Mouse (Mus musculus) liver, embryonic 12.5 days (tissue): ENCODE data around the gene Wdr81. TPM values are rescaled to one million over a fixed set of nuclear protein-coding genes. Genes with fewer than 3 reads are reported as not detected.

Experiments
- ATAC-seq: fragments of 200-750 bp; cut with Nextera tagmentation; 2 replicates; pipeline ENCODE4 v1.8.0; 2017; ENCODE audit warnings: moderate number of reproducible peaks, mild to moderate bottlenecking, moderate library complexity
- H3K27ac ChIP-seq: fragments of 300-500 bp; sonication (generic); 2 replicates; pipeline ENCODE4 v1.5.1; 2016; ENCODE audit warnings: mild to moderate bottlenecking
- H3K27me3 ChIP-seq: fragments of 300-500 bp; sonication (generic); replicated peaks from 2 replicates; pipeline ENCODE4 v1.6.1; 2016; ENCODE audit warnings: mild to moderate bottlenecking, moderate library complexity
- H3K36me3 ChIP-seq: fragments of 300-500 bp; sonication (generic); 2 replicates; pipeline ENCODE4 v1.6.1; 2016; ENCODE audit warnings: mild to moderate bottlenecking, moderate library complexity
- H3K4me1 ChIP-seq: fragments of 300-500 bp; sonication (generic); 2 replicates; pipeline ENCODE4 v1.6.1; 2016
- H3K4me2 ChIP-seq: fragments of 300-500 bp; sonication (generic); 2 replicates; pipeline ENCODE4 v1.6.1; 2016; ENCODE audit warnings: mild to moderate bottlenecking, moderate library complexity
- H3K4me3 ChIP-seq: fragments of 300-500 bp; sonication (generic); 2 replicates; pipeline ENCODE4 v1.5.1; 2016; ENCODE audit warnings: mild to moderate bottlenecking, moderate library complexity
- H3K9ac ChIP-seq: fragments of 300-500 bp; sonication (generic); 2 replicates; pipeline ENCODE4 v1.6.1; 2016; ENCODE audit warnings: mild to moderate bottlenecking, moderate library complexity
- H3K9me3 ChIP-seq: fragments of 300-500 bp; sonication (generic); replicated peaks from 2 replicates; pipeline ENCODE4 v1.6.1; 2016; ENCODE audit warnings: mild to moderate bottlenecking, moderate library complexity
- WGBS: fragments of 180-500 bp; shearing (Covaris S2); methylation state at CpG from one replicate; pipeline ENCODE4 v1.1.7; 2016; ENCODE audit not compliant: insufficient replicate concordance; 5-methylcytosine and 5-hydroxymethylcytosine counted together
- polyA plus RNA-seq: library from polyadenylated mRNA; unstranded; fragments of >200 nt; fragmentation: Nextera tagmentation; extraction: Ambion mirVana; gene quantifications from 2 replicates; pipeline ENCODE4 v1.2.1, GENCODE M21; 2016

Wdr81 gene
- polyA plus RNA-seq, 1 experiment from 2014 or later, result 25.0 TPM

- Histone ChIP-seq H3K27ac (peak overlapping the region; percentile 99), H3K36me3 (peaks cover 79% of the 10 kb centered on the region), H3K9ac (peak overlapping the region; percentile 79), H3K9me3 (no peaks in the 10 kb centered on the region), H3K27me3 (no peaks in the 10 kb centered on the region), H3K4me3 (peak overlapping the region; percentile 58), H3K4me1 (peaks cover 87% of the 10 kb centered on the region), H3K4me2 (peak overlapping the region; percentile 83)
- WGBS, result 41% methylated on average over 7 of the region's 7 CpGs
- peak; percentile 72 for ATAC-seq
Observed at GRCm38 (mm10) chr11:75449695-75450094, 4.8 kb downstream of the Wdr81 start.

DNA sequence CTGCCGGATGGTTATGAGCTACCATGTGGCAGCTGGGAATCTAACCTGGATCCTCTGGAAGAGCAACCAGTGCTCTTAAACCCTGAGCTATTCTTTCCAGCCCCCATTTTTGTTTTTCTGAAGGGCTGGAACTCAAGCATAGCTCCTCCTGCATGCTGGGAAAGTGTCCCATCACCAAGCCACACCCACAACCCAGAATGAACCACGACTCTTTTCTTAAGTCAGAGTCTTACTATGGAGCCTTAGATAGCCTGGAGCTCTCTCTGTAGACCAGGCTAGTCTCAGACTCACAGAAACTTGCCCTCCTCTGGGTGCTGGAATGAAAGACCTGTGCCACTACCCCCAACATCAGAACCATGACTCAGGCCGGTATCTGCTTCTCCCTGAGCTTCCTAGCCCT, 5.9 kb downstream of the Wdr81 start:
- H3K27me3 ChIP-seq, result no peaks in the 10 kb centered on the region
- peak overlapping the region; percentile 99 for H3K27ac ChIP-seq
- peaks cover 87% of the 10 kb centered on the region for H3K4me1 ChIP-seq
- peak overlapping the region; percentile 58 for H3K4me3 ChIP-seq
- 48% methylated on average over 3 of the region's 3 CpGs for WGBS
- H3K4me2 ChIP-seq, result peak overlapping the region; percentile 83
- H3K9me3 ChIP-seq, result no peaks in the 10 kb centered on the region
- ATAC-seq, result peak; percentile 33
- peak overlapping the region; percentile 79 for H3K9ac ChIP-seq
- H3K36me3 ChIP-seq, result peaks cover 91% of the 10 kb centered on the region

DNA sequence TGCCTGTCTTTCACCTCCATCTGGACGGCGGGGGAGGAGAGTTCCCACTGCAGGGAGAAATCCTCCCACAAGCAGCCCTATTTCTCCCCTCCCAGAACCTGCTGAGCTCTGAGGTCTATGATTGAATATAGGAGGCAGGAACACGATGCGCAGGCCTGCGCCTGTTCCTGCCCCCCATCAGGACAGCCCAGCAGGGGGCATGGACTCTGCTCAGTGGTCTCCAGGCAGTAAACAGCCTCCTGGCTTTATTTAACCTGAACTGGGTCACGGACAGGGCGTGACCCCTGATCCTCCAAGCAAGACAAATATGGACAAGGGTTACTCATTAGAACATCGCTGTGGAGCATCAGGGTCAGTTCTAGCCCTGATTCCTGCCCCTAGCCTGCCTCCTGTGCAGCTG, 10.8 kb downstream of the Wdr81 start:
- 79% methylated on average over 8 of the region's 8 CpGs for WGBS
- H3K4me2 ChIP-seq, result 0 out of 2 replicates have a peak overlapping the region, but pooled peaks have one; percentile 4
- peaks cover 86% of the 10 kb centered on the region for H3K36me3 ChIP-seq
- peak overlapping the region; percentile 61 for H3K27ac ChIP-seq
- H3K9me3 ChIP-seq, result no peaks in the 10 kb centered on the region
- H3K4me1 ChIP-seq, result peaks cover 44% of the 10 kb centered on the region
- no peak overlapping the region for H3K4me3 ChIP-seq
- peak; percentile 70 for ATAC-seq
- no peak overlapping the region for H3K9ac ChIP-seq
- H3K27me3 ChIP-seq, result no peaks in the 10 kb centered on the region

DNA sequence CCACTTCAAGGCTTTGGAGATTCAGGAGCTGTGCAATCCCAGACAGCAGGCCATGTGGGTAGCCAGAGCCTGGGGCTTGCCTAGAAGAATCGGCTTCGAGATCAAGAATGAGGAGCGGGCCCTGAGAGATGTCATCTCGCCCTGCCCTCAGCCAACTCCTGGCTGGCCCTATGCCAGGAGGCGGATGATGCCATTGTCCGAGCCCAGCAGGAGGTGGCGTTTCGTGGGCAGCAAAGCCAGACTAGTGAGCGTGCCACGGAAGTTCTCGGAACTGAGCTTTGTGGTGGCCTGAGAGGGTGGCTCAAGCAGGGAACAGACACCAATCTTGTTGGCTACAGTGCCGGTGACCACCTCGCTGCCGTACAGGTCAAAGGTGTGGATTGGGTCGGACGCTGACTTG, 12.9 kb downstream of the Wdr81 start:
- Histone ChIP-seq H3K9ac (no peak overlapping the region), H3K27ac (peak overlapping the region; percentile 47; the same call in 1 of the 2 replicates), H3K36me3 (peaks cover 69% of the 10 kb centered on the region), H3K9me3 (no peaks in the 10 kb centered on the region), H3K4me2 (no peak overlapping the region), H3K4me3 (no peak overlapping the region), H3K4me1 (peaks cover 26% of the 10 kb centered on the region), H3K27me3 (no peaks in the 10 kb centered on the region)
- WGBS, result 92% methylated on average over 16 of the region's 16 CpGs
- ATAC-seq, result no peak

DNA sequence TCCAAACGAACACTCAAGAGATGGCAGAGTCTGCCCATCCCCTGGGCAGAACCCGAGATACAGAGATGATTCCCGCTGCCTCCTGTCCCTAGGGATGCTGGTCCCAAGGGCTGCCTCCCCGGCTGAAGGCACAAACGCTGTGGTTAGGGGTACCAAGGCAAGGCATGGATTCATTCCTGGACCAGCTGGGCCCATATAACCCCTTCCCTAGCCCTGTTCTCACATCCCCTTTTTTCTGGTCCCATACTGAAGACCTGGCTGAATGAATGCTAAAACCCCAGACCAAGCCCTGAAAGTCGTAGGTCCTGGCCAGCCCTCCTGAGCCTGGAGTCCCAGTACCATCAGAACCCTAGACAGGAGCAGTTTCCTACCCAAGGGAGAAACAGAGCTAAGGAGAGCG, 13.5 kb downstream of the Wdr81 start:
- WGBS, result 82% methylated on average over 7 of the region's 7 CpGs
- no peaks in the 10 kb centered on the region for H3K9me3 ChIP-seq
- no peak overlapping the region for H3K4me3 ChIP-seq
- no peaks in the 10 kb centered on the region for H3K27me3 ChIP-seq
- ATAC-seq, result no peak
- peaks cover 69% of the 10 kb centered on the region for H3K36me3 ChIP-seq
- H3K4me2 ChIP-seq, result no peak overlapping the region
- no peak overlapping the region for H3K9ac ChIP-seq
- peaks cover 26% of the 10 kb centered on the region for H3K4me1 ChIP-seq
- peak overlapping the region; percentile 47; the same call in 1 of the 2 replicates for H3K27ac ChIP-seq

GRCm38 (mm10) chr11:75439951-75440350, 14.6 kb downstream of the Wdr81 start:
- H3K36me3 ChIP-seq, result peaks cover 69% of the 10 kb centered on the region
- no peaks in the 10 kb centered on the region for H3K27me3 ChIP-seq
- no peak overlapping the region for H3K9ac ChIP-seq
- WGBS, result 65% methylated on average over 3 of the region's 3 CpGs
- no peak for ATAC-seq
- H3K4me3 ChIP-seq, result no peak overlapping the region
- H3K4me1 ChIP-seq, result peaks cover 17% of the 10 kb centered on the region
- H3K27ac ChIP-seq, result peak overlapping the region; percentile 18; the same call in 1 of the 2 replicates
- H3K4me2 ChIP-seq, result no peak overlapping the region
- H3K9me3 ChIP-seq, result no peaks in the 10 kb centered on the region

- peak within 1 kb of the TSS; percentile 65 for H3K27ac ChIP-seq
- H3K36me3 ChIP-seq, result peaks cover 69% of the 10 kb centered on the region
- H3K4me3 ChIP-seq, result peak within 1 kb of the TSS; percentile 41
- H3K4me2 ChIP-seq, result peak within 1 kb of the TSS; percentile 30
- peak within 1 kb of the TSS; percentile 8; the same call in 1 of the 2 replicates for H3K9ac ChIP-seq
- ATAC-seq, result peak; percentile 55
- no peaks in the 10 kb centered on the region for H3K27me3 ChIP-seq
- 71% methylated on average over 6 of the region's 6 CpGs for WGBS
- H3K9me3 ChIP-seq, result peaks cover 1% of the 10 kb centered on the region
- peaks cover 11% of the 10 kb centered on the region; the same call in 1 of the 2 replicates for H3K4me1 ChIP-seq
Observed at GRCm38 (mm10) chr11:75439363-75439762, 15.2 kb downstream of the Wdr81 start, which contains the start of gene Serpinf2. Gene Serpinf2 (minus strand): TSS chr11:75439591.

DNA sequence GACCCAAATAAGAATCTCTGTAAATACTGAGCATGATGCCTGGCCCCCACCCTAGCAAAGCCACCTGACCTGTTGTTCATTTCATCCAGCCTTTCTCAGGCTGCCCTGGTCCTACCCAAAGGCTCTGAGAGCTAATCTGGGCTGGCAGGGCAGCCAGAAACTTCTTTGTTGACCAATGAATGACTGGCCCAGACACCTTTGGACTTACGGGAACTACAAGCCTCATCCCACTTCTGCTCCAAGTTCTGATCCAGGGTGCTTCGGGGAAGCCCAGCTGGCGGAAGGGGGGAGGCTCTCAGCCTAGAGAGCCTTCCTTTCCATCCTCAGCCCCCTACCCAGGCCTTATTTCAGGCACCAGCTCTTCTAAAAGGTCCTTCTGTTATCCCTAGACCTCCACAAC, 15.7 kb downstream of the Wdr81 start:
- Histone ChIP-seq H3K4me1 (peaks cover 5% of the 10 kb centered on the region; the same call in 1 of the 2 replicates), H3K4me3 (peak overlapping the region; percentile 41), H3K27ac (peak overlapping the region; percentile 65), H3K9ac (peak overlapping the region; percentile 8; the same call in 1 of the 2 replicates), H3K9me3 (peaks cover 5% of the 10 kb centered on the region), H3K27me3 (no peaks in the 10 kb centered on the region), H3K4me2 (peak overlapping the region; percentile 30), H3K36me3 (peaks cover 68% of the 10 kb centered on the region)
- no peak for ATAC-seq
- 82% methylated on average over 3 of the region's 3 CpGs for WGBS

GRCm38 (mm10) chr11:75438194-75438593, 16.3 kb downstream of the Wdr81 start:
- Histone ChIP-seq H3K4me1 (peaks cover 2% of the 10 kb centered on the region; the same call in 1 of the 2 replicates), H3K9ac (no peak overlapping the region; the same call in 1 of the 2 replicates), H3K9me3 (peaks cover 5% of the 10 kb centered on the region), H3K27ac (peak overlapping the region; percentile 65; the same call in 1 of the 2 replicates), H3K4me3 (peak overlapping the region; percentile 41), H3K4me2 (peak overlapping the region; percentile 30), H3K36me3 (peaks cover 64% of the 10 kb centered on the region), H3K27me3 (no peaks in the 10 kb centered on the region)
- no peak for ATAC-seq
- 53% methylated on average over 13 of the region's 13 CpGs for WGBS

DNA sequence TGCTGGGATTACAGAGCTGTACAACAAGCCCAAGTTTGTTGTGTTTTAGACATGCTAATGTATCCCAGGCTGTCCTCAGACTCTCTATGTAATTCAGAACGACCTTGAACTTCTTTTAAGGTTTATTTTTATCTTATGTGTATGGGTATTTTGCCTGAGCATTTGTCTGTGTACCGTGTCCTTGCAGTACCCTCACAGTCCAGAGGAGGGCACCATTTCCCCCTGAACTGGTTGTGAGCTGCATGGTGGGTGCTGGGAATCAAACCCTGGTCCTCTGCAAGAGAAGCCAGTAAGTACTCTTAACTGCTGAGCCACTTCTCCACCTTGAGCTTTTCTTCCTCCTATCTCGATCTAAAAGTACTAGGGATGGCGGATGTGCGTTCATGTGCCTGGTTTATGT, 20.4 kb downstream of the Wdr81 start:
- no peak for ATAC-seq
- H3K9me3 ChIP-seq, result peaks cover 5% of the 10 kb centered on the region
- no peak overlapping the region for H3K9ac ChIP-seq
- no peak overlapping the region for H3K27ac ChIP-seq
- 83% methylated on average over 5 of the region's 5 CpGs for WGBS
- H3K36me3 ChIP-seq, result peaks cover 53% of the 10 kb centered on the region
- no peak overlapping the region for H3K4me3 ChIP-seq
- H3K27me3 ChIP-seq, result no peaks in the 10 kb centered on the region
- no peak overlapping the region for H3K4me2 ChIP-seq
- 0 out of 2 replicates have a peak, but pooled peaks cover 3% of the 10 kb centered on the region for H3K4me1 ChIP-seq

DNA sequence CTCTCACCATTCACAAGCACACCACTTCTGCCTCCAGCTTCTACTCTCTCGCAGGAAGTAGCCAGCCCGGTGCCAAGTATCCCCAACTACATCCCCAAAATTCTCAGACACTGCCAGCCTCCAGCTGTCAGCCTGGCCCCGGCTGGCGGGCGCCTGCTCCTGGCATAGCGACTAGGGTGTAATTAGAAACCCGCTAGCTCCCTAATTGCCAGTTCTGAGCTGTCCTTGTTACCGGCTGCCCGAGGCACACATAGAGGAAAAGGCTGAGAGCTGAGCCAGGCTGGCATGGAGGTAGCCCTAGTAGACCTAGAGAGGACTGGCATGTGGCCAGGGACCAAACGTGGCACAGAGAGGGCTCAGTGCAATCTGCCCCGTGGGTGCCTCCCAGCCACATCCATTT, 23.2 kb downstream of the Wdr81 start:
- Histone ChIP-seq H3K4me1 (peaks cover 10% of the 10 kb centered on the region; the same call in 1 of the 2 replicates), H3K36me3 (peaks cover 46% of the 10 kb centered on the region)
- 73% methylated on average over 11 of the region's 11 CpGs for WGBS

GRCm38 (mm10) chr11:75429019-75429705, 25.4 kb downstream of the Wdr81 start:
- peaks cover 4% of the 10 kb centered on the region; the same call in 1 of the 2 replicates for H3K27me3 ChIP-seq
- H3K36me3 ChIP-seq, result peaks cover 24% of the 10 kb centered on the region
- H3K4me3 ChIP-seq, result no peak overlapping the region
- no peak for ATAC-seq
- 35% methylated on average over 9 of the region's 9 CpGs for WGBS
- H3K9ac ChIP-seq, result no peak overlapping the region
- H3K9me3 ChIP-seq, result peaks cover 2% of the 10 kb centered on the region
- no peak overlapping the region for H3K4me2 ChIP-seq
- H3K4me1 ChIP-seq, result peaks cover 10% of the 10 kb centered on the region; the same call in 1 of the 2 replicates
- peak overlapping the region; percentile 37; the same call in 1 of the 2 replicates for H3K27ac ChIP-seq

More for the DNA sequence above, 23.2 kb downstream of the Wdr81 start:
- no peaks in the 10 kb centered on the region for H3K27me3 ChIP-seq
- H3K4me3 ChIP-seq, result no peak overlapping the region
- H3K9me3 ChIP-seq, result peaks cover 5% of the 10 kb centered on the region
- no peak overlapping the region for H3K4me2 ChIP-seq
- no peak for ATAC-seq
- no peak overlapping the region for H3K27ac ChIP-seq
- no peak overlapping the region for H3K9ac ChIP-seq
